Mouse (Mus musculus) leukemia stem cell, adult 10-12 weeks (primary cell): Measurements from ENCODE around the gene Sfxn2. TPM values are rescaled to one million over a fixed set of nuclear protein-coding genes. Genes with fewer than 3 reads are reported as not detected.

Experiments used
- polyA plus RNA-seq: library from polyadenylated mRNA; stranded (reverse); fragments of >175 nt; gene quantifications from 2 replicates; pipeline ENCODE4 v1.2.3, GENCODE M21; 2012; ENCODE audit warnings: low replicate concordance

The Sfxn2 gene
- 0.54 and 1.9 TPM in 2 replicates for polyA plus RNA-seq

DNA sequence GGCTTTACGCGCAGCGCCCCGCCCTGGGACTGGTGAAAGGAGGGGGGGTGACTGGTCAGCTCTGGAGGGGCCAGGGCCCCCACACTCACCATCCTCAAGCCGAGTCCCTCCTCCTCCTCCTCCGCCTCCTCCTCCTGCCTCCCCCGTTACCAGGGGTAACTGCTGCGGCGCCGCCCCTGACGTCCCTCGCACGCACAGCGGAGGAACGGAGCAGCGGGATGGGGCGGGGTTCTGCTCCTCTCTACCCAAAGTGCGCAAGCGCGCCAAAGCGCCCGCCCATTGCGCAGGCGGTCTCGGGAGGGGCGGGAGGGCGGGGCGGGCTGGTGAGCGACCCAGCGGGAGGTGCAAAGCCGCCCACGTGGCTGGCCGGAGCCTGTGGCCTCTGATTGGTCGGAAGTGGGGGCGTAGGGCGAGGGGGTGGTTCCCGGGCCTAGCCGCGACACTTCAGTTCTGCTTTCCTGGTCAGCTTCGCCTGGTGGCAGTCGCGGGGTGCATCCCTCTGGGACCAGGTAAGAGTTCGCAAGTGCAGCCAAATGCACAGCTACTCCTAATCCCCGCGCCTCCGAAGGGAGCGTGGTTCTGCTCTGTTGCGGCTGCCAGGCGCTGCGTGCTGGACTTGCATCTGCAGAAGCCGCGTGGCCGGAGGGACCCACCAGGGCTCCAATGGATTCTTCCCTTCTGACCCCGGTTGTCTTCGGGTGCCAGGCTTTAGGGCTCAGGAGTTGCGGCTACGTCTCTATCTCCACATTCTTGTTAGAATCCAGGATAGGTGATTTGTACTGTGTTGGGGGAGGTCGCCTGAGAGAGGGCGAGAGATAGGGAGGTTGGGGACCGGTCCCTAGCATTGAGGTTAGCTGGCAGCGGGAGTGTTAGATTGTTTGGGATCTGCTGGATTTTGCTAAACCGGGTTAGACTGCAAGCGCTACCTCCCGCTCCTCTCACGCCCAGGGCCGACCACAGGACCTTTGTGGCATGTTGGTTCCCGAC is at the start of gene Sfxn2, which contains the start of gene Arl3:
Sfxn2 (plus strand) TSS at position 415 of the 987 bp plus-strand sequence.
Arl3 (minus strand) TSS at position 248 of the 987 bp plus-strand sequence.

DNA sequence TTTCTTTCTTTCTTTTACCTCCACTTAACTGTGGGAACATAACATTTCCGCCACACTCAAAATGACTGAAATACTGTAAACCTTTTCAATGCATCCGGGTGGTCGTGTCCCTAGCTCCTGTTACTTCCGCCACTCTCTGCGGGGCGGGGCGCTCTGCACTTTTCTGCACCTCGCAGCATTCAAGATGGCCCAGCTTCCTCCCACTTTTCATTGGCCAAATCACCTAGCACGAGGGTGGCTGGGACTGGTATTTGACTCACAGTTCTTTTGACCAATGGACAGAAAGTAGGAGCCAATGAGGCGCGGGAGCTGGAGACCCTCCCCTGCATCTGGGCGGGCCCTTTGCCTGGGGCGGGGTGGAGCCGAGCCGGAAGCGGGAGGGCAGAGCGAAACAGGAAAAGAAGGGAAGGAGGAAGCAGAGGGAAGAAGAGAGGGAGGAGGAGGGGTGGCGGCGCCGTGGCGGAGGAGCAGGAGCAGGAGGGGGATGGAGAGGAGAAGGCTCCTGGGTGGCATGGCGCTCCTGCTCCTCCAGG is 25.6 kb downstream of the Sfxn2 start, which contains the start of gene Wbp1l:
Wbp1l (plus strand) TSS at position 365 of the 533 bp plus-strand sequence.

Other genes starting within 250 kb of the Sfxn2 start
- gene Psd, start 246.2 kb upstream of the Sfxn2 start, polyA plus RNA-seq, result 7.5 and 12.5 TPM in 2 replicates
- 19.7 and 24.8 TPM in 2 replicates for gene Fbxl15, start 245.2 kb upstream of the Sfxn2 start, polyA plus RNA-seq
- 104 and 126 TPM in 2 replicates for gene Cuedc2, start 234.7 kb upstream of the Sfxn2 start, polyA plus RNA-seq
- 15.2 and 15.3 TPM in 2 replicates for gene Mfsd13a, start 232.2 kb upstream of the Sfxn2 start, polyA plus RNA-seq
- gene 2310034G01Rik, start 223.1 kb upstream of the Sfxn2 start, polyA plus RNA-seq, result 0.13 and 0.43 TPM in 2 replicates
- 17.4 and 47.0 TPM in 2 replicates for gene Actr1a, start 177.6 kb upstream of the Sfxn2 start, polyA plus RNA-seq
- 38.7 and 40.0 TPM in 2 replicates for gene Sufu, start 176.5 kb upstream of the Sfxn2 start, polyA plus RNA-seq
- gene Trim8, start 71.7 kb upstream of the Sfxn2 start, polyA plus RNA-seq, result 109 and 117 TPM in 2 replicates
- gene Arl3, start 167 bp upstream of the Sfxn2 start, polyA plus RNA-seq, result 5.5 and 13.7 TPM in 2 replicates
- 42.2 and 42.7 TPM in 2 replicates for gene Wbp1l, start 25.7 kb downstream of the Sfxn2 start, polyA plus RNA-seq
- gene Cyp17a1, start 99.8 kb downstream of the Sfxn2 start, polyA plus RNA-seq, result 0.11 TPM in 1 of 2 replicates, not detected in the other
- 0.28 and 1.0 TPM in 2 replicates for gene Borcs7, start 116.5 kb downstream of the Sfxn2 start, polyA plus RNA-seq
- gene As3mt, start 134.1 kb downstream of the Sfxn2 start, polyA plus RNA-seq, result 0.59 and 0.98 TPM in 2 replicates
- gene Cnnm2, start 188.2 kb downstream of the Sfxn2 start, polyA plus RNA-seq, result 19.9 and 46.4 TPM in 2 replicates